ENCODE assay signal across 16 mouse cellular contexts in genomic region chr4:142185533-142185900, GRCm38 (mm10). TPM values are rescaled to one million over a fixed set of nuclear protein-coding genes. Genes with fewer than 3 reads are reported as not detected.
DNase-seq lines count a peak whose midpoint lies in the region; ATAC-seq and TF ChIP-seq lines count a peak whose summit lies in the region.
"Had no signal": no experiment of that assay in that cellular context is flagged by ENCODE, and none has a peak within 500 bp of the region (broad histone marks: within the 10 kb centered on the region; RNA-seq: fewer than 3 reads in every experiment).

No protein-coding gene starts in this region.

- intact Hi-C loops in heart, postnatal 14 days (cut with DNase I): loop anchor here (5.0 kb wide), 1 partner anchor 33 kb away; no protein-coding TSS in a partner anchor

- peaks cover 12% of the 10 kb centered on the region for H3K4me1 ChIP-seq in lung, adult 2 months (ENCODE audit: control insufficient read depth, insufficient read depth, low read length)
- H3K4me1 ChIP-seq in kidney, postnatal 0 days (replicated peaks; ENCODE audit: insufficient read depth, low read length): peaks cover 6% of the 10 kb centered on the region
- H3K4me1 ChIP-seq in stomach, embryonic 16.5 days (ENCODE audit: control insufficient read depth, insufficient read depth, low read length): peaks cover 36% of the 10 kb centered on the region
- H3K4me1 ChIP-seq: megakaryocyte, embryonic 14.5 days had no signal

- no peak overlapping the region for H3K4me3 ChIP-seq in lung, adult 2 months (replicated peaks; ENCODE audit: extremely low read depth, low read depth, low read length)
- H3K4me3 ChIP-seq in kidney, postnatal 0 days (replicated peaks; ENCODE audit: low read depth, low read length): no peak overlapping the region
- no peak overlapping the region for H3K4me3 ChIP-seq in stomach, embryonic 16.5 days (replicated peaks; ENCODE audit: low read length)
- H3K4me3 ChIP-seq: forebrain, embryonic 12.5 days; heart, embryonic 15.5 days; liver, embryonic 12.5 days; megakaryocyte, embryonic 14.5 days; neural tube, embryonic 13.5 days had no signal

- no peak for ATAC-seq in kidney, postnatal 0 days (replicated peaks; ENCODE audit: low FRiP score, low read depth)
- ATAC-seq in stomach, embryonic 16.5 days (ENCODE audit: insufficient read depth, low FRiP score): no peak

- H3K9ac ChIP-seq in kidney, postnatal 0 days (ENCODE audit: low read depth, low read length): no peak overlapping the region
- H3K9ac ChIP-seq in stomach, embryonic 16.5 days (ENCODE audit: low read length): no peak overlapping the region
- H3K9ac ChIP-seq: forebrain, embryonic 12.5 days; heart, embryonic 15.5 days; hindbrain, embryonic 14.5 days; liver, embryonic 12.5 days; neural tube, embryonic 13.5 days had no signal

- peak overlapping the region; percentile 54 for H3K27ac ChIP-seq in kidney, postnatal 0 days
- peak overlapping the region; percentile 91 for H3K27ac ChIP-seq in stomach, embryonic 16.5 days (ENCODE audit: low read length)
- H3K27ac ChIP-seq: forebrain, embryonic 12.5 days; heart, embryonic 15.5 days; hindbrain, embryonic 14.5 days; liver, embryonic 12.5 days; neural tube, embryonic 13.5 days had no signal

- DNase-seq in heart, adult 8-10 months (ENCODE audit: low spot score): peak; percentile 25
- no peak for DNase-seq in heart, postnatal 14 days
- DNase-seq in lung, postnatal 25 days (ENCODE audit: low spot score): peak; percentile 27
- DNase-seq in lung, adult 2 months: no peak
- no peak for DNase-seq in kidney, postnatal 0 days (ENCODE audit: low spot score)
- no peak for DNase-seq in yolk sac, embryonic 10.5 days (ENCODE audit: low spot score)
- DNase-seq in adrenal gland, adult 18-20 months (ENCODE audit: low spot score in 2 of 2): no peak
- DNase-seq: thymus, adult 18-20 months had no signal

- WGBS in lung, adult 2 months: 60% methylated on average over 9 of the region's 9 CpGs
- WGBS in kidney, postnatal 0 days: 78% methylated on average over 9 of the region's 9 CpGs
- 78% methylated on average over 9 of the region's 9 CpGs for WGBS in stomach, embryonic 16.5 days

- H3K4me2 ChIP-seq in kidney, postnatal 0 days (ENCODE audit: low read length): no peak overlapping the region
- no peak overlapping the region for H3K4me2 ChIP-seq in stomach, embryonic 16.5 days (ENCODE audit: low read depth, low read length)
- H3K4me2 ChIP-seq: forebrain, embryonic 12.5 days; heart, embryonic 15.5 days; hindbrain, embryonic 14.5 days; liver, embryonic 12.5 days; neural tube, embryonic 13.5 days had no signal

- no peak for TF ChIP-seq POLR2A in lung, adult 2 months (IDR thresholded peaks at IDR 0.05; ENCODE audit: borderline replicate concordance, extremely low read depth, low read depth, low read length)

- no peaks in the 10 kb centered on the region for H3K9me3 ChIP-seq in kidney, postnatal 0 days (replicated peaks; ENCODE audit: low read length)
- no peaks in the 10 kb centered on the region for H3K9me3 ChIP-seq in stomach, embryonic 16.5 days (replicated peaks; ENCODE audit: control insufficient read depth, low read length)
- H3K9me3 ChIP-seq: forebrain, embryonic 12.5 days; heart, embryonic 15.5 days; liver, embryonic 12.5 days; neural tube, embryonic 13.5 days had no signal

- H3K27me3 ChIP-seq in kidney, postnatal 0 days (ENCODE audit: insufficient read depth, low read length): no peaks in the 10 kb centered on the region
- H3K27me3 ChIP-seq in stomach, embryonic 16.5 days (ENCODE audit: control insufficient read depth, insufficient read depth, low read length): no peaks in the 10 kb centered on the region
- H3K27me3 ChIP-seq: forebrain, embryonic 12.5 days; heart, embryonic 15.5 days; liver, embryonic 12.5 days; megakaryocyte, embryonic 14.5 days; neural tube, embryonic 13.5 days had no signal

- H3K36me3 ChIP-seq in kidney, postnatal 0 days (ENCODE audit: insufficient read depth, low read length): no peaks in the 10 kb centered on the region
- H3K36me3 ChIP-seq in stomach, embryonic 16.5 days (ENCODE audit: control insufficient read depth, insufficient read depth, low read length): 0 out of 2 replicates have a peak, but pooled peaks cover 3% of the 10 kb centered on the region
- H3K36me3 ChIP-seq: forebrain, embryonic 12.5 days; heart, embryonic 15.5 days; liver, embryonic 12.5 days; neural tube, embryonic 13.5 days had no signal

- no peak for TF ChIP-seq CTCF in lung, adult 2 months (IDR thresholded peaks at IDR 0.05; ENCODE audit: insufficient read depth, low read length)
- no peak for TF ChIP-seq CTCF in kidney, postnatal 0 days (IDR thresholded peaks at IDR 0.05; ENCODE audit: low read depth)

RNA-seq across cellular contexts. Expression of gene Kazn, which starts 53.7 kb away (rescaled TPM):
- 1 to 10 TPM; 2.9 to 4.0 (median 3.5) TPM for total RNA-seq in heart, adult 8-10 months (2022)
- total RNA-seq in heart, postnatal 14 days (2021): 1 to 10 TPM; 5.2 to 5.9 TPM
- 43.2 and 46.1 TPM in 2 replicates for polyA plus RNA-seq in lung, adult 2 months (2012; rRNA removed)
- 16.2 and 16.4 TPM in 2 replicates for polyA plus RNA-seq in kidney, postnatal 0 days (2015; fragmentation: Nextera tagmentation; extraction: Ambion mirVana)
- 13.2 and 13.4 TPM in 2 replicates for polyA plus RNA-seq in stomach, embryonic 16.5 days (2015; fragmentation: Nextera tagmentation; extraction: Ambion mirVana)
- 10 to 100 TPM; 11.1 to 18.6 TPM for total RNA-seq in adrenal gland, adult 18-20 months (2021)
- polyA plus RNA-seq: C2C12 had no signal

Comparison
In these comparisons a context has a peak if more than half of its experiments do, and no peak if none do; other contexts are left out.
1. DNase-seq: peak in heart, adult 8-10 months (single experiment) and lung, postnatal 25 days (single experiment); none in heart, postnatal 14 days (0 of 2), lung, adult 2 months (single experiment), kidney, postnatal 0 days (single experiment), yolk sac, embryonic 10.5 days (single experiment) and adrenal gland, adult 18-20 months (0 of 2).